Mouse (Mus musculus) spleen, adult 2 months (tissue): ENCODE measurements around the gene Map4k1. TPM values are rescaled to one million over a fixed set of nuclear protein-coding genes. Genes with fewer than 3 reads are reported as not detected.

Experiments used
- DNase-seq, 2 experiments: peaks; one replicate each; pipeline versions ENCODE4 v3.0.0 to v3.0.0-alpha.2; 2012 to 2021; ENCODE audit warnings: low spot score in 2 of 2, low read depth in 1 of 2
- H3K27ac ChIP-seq: fragments of 200-500 bp; 2 replicates; pipeline ENCODE4 v1.5.1; 2012; ENCODE audit warnings: low read length, inconsistent platforms; ENCODE audit not compliant: insufficient read depth
- H3K27me3 ChIP-seq: fragments of 200-500 bp; 2 replicates; pipeline ENCODE4 v1.6.1; 2012; ENCODE audit warnings: mild to moderate bottlenecking, moderate library complexity, low read length, inconsistent platforms; ENCODE audit not compliant: control insufficient read depth, insufficient read depth
- H3K36me3 ChIP-seq: fragments of 200-500 bp; 2 replicates; pipeline ENCODE4 v1.6.1; 2012; ENCODE audit warnings: mild to moderate bottlenecking, low read length, inconsistent platforms; ENCODE audit not compliant: control insufficient read depth, insufficient read depth
- H3K4me1 ChIP-seq: fragments of 200-500 bp; 2 replicates; pipeline ENCODE4 v1.6.1; 2011; ENCODE audit warnings: inconsistent platforms; ENCODE audit not compliant: control insufficient read depth, insufficient read depth, insufficient read length
- H3K4me3 ChIP-seq: fragments of 200-500 bp; 2 replicates; pipeline ENCODE4 v1.5.1; 2011; ENCODE audit warnings: mild to moderate bottlenecking, inconsistent platforms; ENCODE audit not compliant: insufficient read depth, insufficient read length; ENCODE audit errors: extremely low read depth
- CTCF ChIP-seq: fragments of 200-500 bp; IDR thresholded peaks from 2 replicates; pipeline ENCODE4 v1.5.1; 2011; ENCODE audit warnings: mild to moderate bottlenecking, inconsistent platforms; ENCODE audit not compliant: insufficient read depth, insufficient read length, insufficient replicate concordance; ENCODE audit errors: extremely low read depth
- POLR2A ChIP-seq: fragments of 200-500 bp; IDR thresholded peaks from 2 replicates; pipeline ENCODE4 v1.6.1; 2011; ENCODE audit warnings: low read depth, low read length, inconsistent platforms
- WGBS: fragments of 180-500 bp; shearing (Covaris S2); methylation state at CpG from one replicate; pipeline ENCODE4 v1.1.7; 2018; 5-methylcytosine and 5-hydroxymethylcytosine counted together
- polyA plus RNA-seq: library from polyadenylated mRNA; depleted of rRNA; stranded (reverse); fragments of >200 nt; gene quantifications from 2 replicates; pipeline ENCODE4 v1.2.3, GENCODE M21; 2012

Gene Map4k1
- polyA plus RNA-seq, 1 experiment, result 174 TPM

DNA sequence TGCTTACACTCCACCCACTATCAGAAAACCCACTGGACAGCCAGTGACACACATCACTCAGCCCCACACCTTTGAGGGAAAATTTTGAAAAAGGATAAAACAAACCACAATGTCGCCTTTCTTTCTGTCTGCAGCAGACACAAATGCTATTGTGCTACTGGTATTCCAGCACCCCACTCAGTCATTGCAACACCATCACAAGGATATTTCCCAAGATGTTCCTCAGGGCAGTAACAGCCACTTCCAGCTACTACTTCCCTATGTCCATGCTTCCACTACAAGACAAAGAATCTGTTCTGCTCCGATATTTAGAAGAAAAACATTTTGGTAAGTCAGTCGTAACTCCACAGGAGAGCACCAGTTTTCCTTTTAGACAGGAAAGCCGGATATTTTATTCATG, 27.1 kb upstream of the Map4k1 start:
- DNase-seq, result no peak
- no peaks in the 10 kb centered on the region for H3K36me3 ChIP-seq
- no peak overlapping the region for H3K27ac ChIP-seq
- H3K4me3 ChIP-seq, result no peak overlapping the region
- H3K27me3 ChIP-seq, result no peaks in the 10 kb centered on the region
- WGBS, result 85% methylated on average over 4 of the region's 4 CpGs
- TF ChIP-seq POLR2A, result no peak
- no peak for TF ChIP-seq CTCF
- H3K4me1 ChIP-seq, result peaks cover 3% of the 10 kb centered on the region; the same call in 1 of the 2 replicates

DNA sequence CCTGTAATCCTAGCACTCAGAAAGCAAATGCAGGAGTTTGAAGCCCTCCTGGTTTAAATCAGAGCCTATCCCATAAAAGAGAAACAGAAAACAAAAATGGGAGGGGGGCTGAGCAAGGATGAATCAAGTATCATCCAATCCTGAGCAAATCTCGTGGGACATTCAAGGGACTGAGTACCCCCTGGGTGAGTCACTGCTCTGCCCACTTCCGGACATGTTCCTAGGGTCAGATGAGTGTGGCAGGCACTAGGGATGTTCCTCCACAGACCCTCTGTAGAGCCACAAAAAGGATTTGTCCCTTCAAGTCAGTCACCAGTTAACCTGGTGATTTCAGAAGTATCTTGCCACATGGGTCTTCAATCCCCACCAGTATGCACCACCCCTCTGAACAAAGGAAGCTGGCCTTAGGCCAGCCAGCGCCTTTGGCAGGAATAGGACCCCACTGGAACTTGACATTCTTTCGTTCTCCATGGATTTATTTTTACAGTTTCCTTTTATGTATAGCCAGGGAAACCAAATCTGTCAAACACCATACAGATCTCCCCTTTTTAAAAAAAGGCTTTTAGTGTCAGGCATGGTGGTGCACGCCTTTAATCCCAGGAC, 26.5 kb upstream of the Map4k1 start:
- 80% methylated on average over 5 of the region's 5 CpGs for WGBS
- no peak for DNase-seq

DNA sequence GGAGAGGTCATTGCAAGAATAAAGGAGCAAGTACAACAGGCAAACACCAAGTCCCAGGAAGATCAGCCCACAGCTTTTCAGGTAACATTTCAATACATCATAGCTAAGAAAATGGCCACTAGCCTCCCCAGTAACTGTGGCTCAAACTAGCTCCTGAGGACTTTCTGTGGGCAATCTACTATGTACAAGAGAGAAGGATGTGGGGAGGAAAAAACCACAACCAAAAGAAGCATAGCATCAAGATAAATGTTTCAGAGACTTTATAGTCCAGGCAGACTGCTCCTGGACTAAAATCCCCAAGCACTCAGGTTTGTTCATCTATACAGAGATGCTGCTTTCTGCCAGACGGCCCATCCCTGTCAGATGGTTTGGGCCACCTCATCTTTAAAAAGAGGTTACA, 25.6 kb upstream of the Map4k1 start:
- TF ChIP-seq POLR2A (no peak), CTCF (no peak)
- Histone ChIP-seq H3K36me3 (no peaks in the 10 kb centered on the region), H3K27me3 (no peaks in the 10 kb centered on the region), H3K4me1 (peaks cover 6% of the 10 kb centered on the region; the same call in 1 of the 2 replicates), H3K27ac (no peak overlapping the region), H3K4me3 (no peak overlapping the region)
- 60% methylated on average over 1 of the region's 1 CpGs for WGBS
- DNase-seq, result no peak

More for the DNA sequence above, 26.5 kb upstream of the Map4k1 start:
- Histone ChIP-seq H3K36me3 (no peaks in the 10 kb centered on the region), H3K27ac (no peak overlapping the region), H3K4me3 (no peak overlapping the region), H3K27me3 (no peaks in the 10 kb centered on the region), H3K4me1 (peaks cover 3% of the 10 kb centered on the region; the same call in 1 of the 2 replicates)
- TF ChIP-seq CTCF (no peak), POLR2A (no peak)

DNA sequence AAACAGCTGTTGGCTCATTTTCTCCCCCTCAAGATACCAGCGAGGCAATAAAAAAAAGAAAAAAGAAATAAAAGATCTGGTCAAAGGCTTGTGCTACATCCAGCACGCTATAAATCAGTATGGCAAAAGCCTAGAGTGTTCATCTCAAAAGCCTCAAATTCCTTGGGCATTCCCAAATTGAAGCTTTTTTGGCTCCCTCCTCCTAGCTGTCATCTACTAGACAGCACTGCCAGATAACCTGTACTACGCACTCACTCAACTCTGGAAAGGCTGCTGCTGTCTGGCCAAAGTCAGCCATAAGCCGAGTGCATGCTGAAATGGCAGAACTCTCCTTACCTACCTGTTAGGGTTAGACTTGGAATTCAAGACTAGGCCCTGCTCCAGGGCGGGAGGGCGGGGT, 24.6 kb upstream of the Map4k1 start:
- TF ChIP-seq CTCF (no peak), POLR2A (no peak)
- Histone ChIP-seq H3K4me3 (no peak overlapping the region), H3K36me3 (no peaks in the 10 kb centered on the region), H3K27ac (no peak overlapping the region), H3K27me3 (no peaks in the 10 kb centered on the region), H3K4me1 (peaks cover 6% of the 10 kb centered on the region; the same call in 1 of the 2 replicates)
- no peak for DNase-seq
- 86% methylated on average over 6 of the region's 6 CpGs for WGBS

DNA sequence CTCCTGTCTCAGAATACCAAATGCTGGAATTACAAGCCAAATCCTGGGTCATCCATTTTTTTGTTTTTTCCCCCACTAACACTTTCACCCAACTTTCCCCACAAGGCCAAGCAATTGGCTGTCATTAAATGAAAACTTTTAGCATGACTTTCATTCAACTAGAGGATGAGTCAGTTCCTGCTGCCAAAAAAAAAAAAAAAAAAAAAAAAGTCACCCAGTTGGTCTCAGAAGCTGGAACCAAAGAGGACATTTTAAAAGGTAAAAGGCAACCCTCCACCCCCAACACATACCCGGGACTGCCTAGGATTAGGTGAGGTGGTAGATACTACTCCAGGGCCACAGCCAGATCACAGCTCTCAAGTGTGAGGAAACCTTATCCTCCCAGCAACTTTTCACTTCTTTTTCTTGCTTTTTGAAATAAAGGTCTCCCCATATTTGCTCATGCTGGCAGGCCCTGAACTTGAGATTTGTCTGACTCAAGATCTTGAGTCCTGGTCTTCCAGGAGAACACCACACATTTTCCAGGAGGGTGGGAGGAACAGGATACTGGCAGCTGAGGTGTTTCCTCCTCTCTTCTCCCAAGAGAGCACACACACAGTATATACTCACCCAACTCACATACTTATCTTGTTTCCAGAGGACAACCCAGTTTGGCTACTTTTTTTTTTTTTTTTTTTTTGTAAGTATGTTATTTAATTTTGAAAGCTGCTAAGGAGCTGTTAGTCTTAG, 23.7 kb upstream of the Map4k1 start:
- no peaks in the 10 kb centered on the region for H3K27me3 ChIP-seq
- 38% methylated on average over 1 of the region's 1 CpGs for WGBS
- no peak for DNase-seq
- no peak overlapping the region for H3K4me3 ChIP-seq
- no peaks in the 10 kb centered on the region for H3K36me3 ChIP-seq
- no peak overlapping the region for H3K27ac ChIP-seq
- peaks cover 6% of the 10 kb centered on the region; the same call in 1 of the 2 replicates for H3K4me1 ChIP-seq
- no peak for TF ChIP-seq POLR2A
- TF ChIP-seq CTCF, result no peak

DNA sequence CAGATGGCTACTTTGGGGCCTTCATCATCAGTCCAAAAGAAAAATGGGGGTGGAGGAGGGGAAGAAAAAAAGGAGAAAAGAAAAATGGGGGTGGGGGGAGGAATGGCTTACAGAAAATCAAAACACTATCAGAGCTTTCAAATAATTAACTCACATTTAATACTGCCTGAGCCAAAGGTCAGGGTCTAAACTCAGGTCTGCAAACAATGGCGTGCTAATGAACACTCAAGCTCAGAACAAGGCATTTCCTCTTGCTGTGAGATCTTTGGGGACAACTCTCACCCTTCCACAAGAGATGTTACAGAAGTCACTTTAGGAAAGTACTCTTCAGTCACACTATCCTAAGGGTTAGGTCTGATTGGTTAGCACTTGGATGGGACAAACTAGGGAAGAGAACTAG, 23.1 kb upstream of the Map4k1 start:
- H3K4me3 ChIP-seq, result no peak overlapping the region
- WGBS, result 82% methylated on average over 1 of the region's 1 CpGs
- TF ChIP-seq POLR2A (no peak), CTCF (no peak)
- H3K27me3 ChIP-seq, result no peaks in the 10 kb centered on the region
- H3K36me3 ChIP-seq, result no peaks in the 10 kb centered on the region
- H3K27ac ChIP-seq, result no peak overlapping the region
- H3K4me1 ChIP-seq, result peaks cover 6% of the 10 kb centered on the region; the same call in 1 of the 2 replicates
- no peak for DNase-seq

DNA sequence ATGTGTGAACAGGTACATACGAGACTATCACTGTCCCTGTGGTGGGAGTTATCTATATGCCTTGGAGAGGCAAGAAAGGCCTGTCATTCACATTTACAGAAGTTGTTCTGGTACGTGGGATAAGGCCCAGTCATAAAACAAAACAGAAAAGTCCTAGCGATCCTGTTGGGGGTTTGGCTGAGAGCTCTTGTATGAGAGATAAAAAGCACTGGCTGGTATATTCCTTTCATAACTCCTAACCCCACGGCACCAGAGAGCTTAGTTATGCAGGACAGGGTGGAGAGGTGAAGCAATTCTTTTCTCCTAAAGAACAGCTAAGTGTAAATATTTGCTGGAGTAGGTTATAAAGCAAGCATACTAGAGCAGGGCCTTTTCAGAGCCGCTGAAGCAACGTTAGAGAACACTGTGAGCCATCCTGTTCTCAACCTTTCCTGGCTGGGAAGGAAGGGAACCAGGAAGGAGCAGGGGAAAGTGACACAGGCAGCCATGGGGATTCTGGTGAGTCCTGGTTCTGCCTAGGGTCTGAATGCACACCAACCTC, 22.3 kb upstream of the Map4k1 start:
- Histone ChIP-seq H3K36me3 (no peaks in the 10 kb centered on the region), H3K4me3 (no peak overlapping the region), H3K4me1 (peaks cover 6% of the 10 kb centered on the region; the same call in 1 of the 2 replicates), H3K27ac (no peak overlapping the region), H3K27me3 (no peaks in the 10 kb centered on the region)
- WGBS, result 39% methylated on average over 6 of the region's 6 CpGs
- TF ChIP-seq POLR2A (no peak), CTCF (no peak)
- no peak for DNase-seq
